Mouse (Mus musculus): ENCODE results near the gene Tjp2.

The Tjp2 gene

DNA sequence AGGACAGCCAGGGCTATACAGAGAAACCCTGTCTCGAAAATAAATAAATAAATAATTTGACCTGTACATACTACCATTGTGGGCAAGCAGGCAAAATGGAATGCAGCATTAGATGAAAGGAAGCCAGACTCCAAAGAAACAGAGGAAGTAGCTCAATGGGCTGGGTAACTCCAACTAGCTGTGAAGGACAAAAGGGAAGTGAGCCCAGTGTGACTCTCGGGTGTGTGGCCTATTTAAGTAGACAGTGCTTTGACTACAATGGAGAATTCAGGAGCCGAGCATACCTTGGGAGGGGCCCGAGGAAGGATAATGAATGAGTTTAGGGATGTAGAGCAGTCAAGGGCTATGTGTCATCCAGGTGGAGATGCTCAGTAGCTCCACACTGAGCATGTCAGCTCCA lies 48.1 kb downstream of the Tjp2 start:
- DNase-seq: no peak

DNA sequence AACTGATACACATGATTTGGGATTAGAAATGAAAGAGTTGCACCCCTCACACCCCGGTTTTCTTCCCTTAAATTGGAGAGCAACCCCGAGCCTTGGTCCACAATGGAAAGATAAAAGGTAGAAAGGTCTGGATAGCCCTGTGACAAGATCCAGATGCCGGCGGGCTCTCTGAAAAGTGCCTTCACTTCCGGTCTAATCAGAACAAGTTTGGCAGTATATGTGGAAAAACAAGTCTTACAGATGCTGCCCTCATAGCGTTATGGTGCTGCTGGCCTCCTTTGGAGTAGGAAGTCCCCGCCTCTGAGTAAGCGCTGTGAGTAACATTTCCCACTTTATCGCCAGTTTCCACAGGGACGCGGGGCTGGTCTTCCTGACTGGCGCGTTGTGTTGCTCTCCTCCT lies 49.9 kb downstream of the Tjp2 start:
- peak; percentile 27 for DNase-seq

DNA sequence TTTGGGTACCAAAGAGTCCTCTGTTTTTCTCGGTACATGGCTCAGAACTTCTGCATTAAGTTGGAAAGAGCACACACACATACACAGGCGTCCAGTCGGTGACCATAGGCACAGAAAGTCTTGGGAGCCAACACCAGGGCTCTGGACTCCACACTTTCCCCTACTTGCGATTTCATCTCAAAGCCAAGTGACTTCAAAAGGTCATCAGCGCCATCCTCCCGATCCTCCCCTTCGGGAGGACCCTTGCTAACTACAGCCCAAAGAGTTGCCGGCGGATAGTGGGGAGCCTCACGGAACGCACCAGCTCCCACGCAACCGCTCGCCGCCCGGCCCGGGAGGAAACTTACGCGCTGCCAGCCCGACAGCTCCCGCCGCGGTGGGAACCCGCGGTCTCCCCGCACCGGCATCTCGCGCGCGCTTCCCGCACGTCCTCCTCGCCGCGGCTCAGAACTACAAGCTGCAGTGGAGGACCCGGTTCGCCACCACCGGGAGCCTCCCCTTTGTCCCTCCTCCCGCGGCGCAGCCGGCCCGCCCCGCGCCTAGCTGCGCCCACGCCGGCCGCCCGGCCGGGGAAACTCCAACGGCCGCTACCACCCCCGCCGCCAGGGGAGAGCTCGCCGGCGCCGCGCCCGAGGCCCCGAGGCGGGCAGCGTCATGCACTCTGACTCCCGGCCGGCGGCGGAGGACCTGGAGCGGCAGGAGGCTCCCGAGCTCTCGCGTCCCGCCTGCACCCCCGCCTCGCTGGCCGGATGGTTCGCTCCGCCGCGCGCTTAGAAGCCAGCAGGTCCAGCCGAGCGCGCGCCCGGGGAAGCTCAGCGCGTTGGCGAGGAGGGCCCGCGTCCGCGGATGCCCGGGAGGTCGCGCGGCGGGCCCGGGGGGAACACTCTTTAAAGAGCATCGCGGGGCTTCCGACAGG lies 51.0 kb downstream of the Tjp2 start:
- peak; percentile 97 for DNase-seq

DNA sequence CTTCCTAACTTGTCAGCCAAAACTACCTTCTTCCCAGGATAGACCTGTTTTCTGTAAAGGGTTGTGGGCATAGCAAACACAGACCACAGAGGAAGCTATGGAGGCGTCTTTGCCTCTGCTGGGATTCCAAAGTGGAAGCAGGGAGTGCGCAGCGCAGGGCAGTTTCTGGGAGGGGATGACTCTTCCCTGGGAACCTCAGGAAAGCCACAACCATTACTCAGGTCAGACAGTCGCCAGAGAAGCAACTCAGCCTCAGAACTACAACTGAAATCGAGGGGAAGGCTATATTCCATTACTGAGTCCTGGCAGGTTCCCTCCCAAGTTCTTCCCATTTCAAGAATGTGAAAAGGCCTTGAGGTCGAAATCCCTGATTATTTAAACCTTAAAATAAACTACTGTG lies 51.8 kb downstream of the Tjp2 start:
- DNase-seq: no peak

DNA sequence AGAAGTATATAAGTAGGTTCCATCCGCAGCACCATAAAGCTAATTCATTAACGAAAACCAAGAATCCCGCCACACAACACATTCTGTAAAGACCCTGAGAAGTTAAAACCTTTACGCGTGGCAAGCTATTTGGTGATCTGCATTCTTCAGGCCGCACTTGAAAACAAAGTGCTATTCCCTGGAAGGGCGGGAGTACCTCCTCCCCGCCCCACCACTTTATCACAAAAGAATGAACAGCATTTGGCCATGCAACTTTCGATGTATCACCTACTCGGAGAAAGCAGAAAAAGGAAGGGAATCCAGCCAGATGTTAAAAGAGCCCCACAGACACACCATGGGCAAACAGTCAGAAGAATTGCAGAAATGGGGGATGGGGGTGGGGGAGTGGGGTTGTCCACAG lies 56.3 kb downstream of the Tjp2 start:
- no peak for DNase-seq

DNA sequence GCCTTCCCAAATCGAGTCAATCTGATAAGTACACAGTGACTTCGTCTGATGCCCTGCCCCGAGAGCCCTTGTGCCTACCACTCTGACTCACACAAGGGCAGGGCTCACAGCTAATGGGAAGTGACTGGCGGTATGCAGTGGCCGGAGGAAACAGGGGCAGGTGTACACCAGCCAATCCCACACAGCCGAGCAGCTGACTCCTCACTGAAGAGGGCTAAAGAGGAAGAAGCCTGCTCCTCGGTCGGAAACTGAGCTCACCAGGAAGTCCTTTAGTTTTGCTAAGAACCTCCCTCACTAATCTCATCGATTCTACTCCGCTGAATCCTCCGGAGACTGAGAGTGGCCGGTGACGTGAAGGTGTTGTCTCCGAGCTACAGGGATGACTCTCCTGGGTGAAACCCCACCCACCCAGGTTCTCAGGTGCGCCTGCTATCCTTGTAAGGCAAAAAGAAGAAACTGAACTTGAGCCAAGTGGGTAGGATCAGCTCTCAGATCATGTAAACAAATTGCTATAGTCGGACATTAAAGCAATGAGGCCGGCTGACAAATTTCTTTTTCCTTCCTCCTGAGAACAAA lies 58.2 kb downstream of the Tjp2 start:
- DNase-seq: peak; percentile 48

DNA sequence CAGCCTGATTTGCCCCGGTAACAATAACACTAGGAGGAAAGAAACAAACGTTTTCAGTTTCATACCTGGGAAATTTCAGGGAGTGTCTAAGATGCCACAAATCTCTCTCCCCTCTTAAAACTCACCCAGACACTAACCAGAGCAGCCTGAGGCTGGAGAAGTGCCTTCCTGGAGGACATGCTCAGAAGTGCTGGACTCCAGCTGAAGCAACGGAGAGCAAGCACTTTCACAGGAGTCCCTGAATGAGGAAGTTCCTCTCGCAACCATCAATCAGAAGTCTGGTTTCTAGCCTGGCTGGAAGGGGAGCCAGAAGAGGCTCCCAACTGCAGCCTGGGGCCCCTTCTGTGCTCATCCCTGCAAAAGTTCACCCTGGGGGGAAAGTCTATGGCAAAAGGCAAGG lies 60.9 kb downstream of the Tjp2 start:
- DNase-seq: no peak

DNA sequence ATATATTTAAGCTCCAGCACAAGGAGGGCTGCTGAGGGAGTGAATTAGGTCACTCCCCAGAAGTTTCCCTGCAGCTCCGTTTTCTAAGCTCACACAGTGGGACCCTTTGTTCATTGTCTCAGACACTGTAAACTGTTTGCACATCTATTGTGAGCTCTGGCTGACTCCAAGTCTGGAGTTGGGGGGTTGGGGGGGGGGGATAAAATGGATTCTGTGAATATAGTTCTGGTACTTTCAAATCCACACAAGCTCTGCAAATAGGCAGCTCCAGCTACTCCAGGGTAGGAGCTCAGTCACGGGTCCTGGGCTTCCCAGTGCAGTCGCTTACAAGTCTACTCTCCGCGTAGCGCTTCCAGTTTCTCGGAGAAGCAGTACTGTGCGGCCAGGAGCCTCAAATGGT lies 64.4 kb downstream of the Tjp2 start:
- DNase-seq: no peak

DNA sequence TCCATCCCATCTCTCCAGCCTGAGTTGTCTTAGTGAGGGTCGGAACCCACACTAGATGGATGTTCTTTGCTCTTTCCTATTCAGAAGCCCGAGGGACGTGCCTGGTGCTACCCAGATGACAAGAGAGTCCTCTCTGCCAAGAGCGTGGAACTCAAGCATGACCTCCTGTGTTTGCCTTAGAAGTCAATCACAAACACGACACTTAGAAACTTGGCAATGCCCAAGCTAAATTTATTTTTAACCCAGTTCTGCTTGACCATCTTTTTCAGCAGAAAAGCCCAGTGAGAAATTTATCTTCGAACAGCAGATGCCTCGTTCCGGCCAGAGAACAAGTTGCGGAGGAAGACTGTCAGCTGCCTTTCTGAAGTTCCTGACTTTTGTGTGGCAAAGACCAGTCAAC lies 65.1 kb downstream of the Tjp2 start:
- peak; percentile 85 for DNase-seq

DNA sequence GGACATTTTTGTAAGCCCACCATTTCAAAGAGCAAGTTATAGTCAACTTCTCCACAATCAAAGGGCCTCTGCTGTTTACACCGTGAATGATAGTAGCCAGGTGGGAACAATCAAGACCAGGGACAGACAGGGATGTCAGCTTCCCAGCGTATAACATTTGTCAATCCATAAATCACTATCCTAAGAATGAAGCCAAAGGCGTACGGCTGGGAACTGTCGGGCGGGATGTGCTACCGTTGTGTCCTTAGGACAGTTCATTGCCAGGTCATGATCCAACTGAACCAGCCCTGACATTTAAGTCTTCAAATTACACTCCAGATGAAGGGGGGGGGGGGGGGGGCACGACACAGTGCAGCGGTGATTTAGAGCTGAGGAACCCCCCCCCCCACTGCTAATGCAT lies 65.5 kb downstream of the Tjp2 start:
- no peak for DNase-seq

DNA sequence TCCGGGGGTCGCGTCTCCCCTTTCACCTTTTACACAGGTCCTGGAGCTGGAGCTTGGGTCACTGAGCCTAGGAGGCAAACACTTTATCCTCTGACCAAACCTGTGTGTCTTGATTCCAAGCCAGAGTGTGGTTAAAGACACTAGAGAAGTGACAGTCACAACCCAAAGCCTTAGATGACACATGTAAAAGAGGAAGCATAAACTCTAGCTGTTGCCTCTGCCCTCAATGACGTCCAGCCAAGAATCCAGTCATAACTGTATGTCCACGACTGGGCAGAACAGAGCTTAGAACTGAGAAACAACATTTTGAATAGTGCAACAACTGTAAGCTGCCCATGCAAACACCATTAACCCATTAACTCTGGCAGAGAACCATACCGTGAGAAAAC lies 68.8 kb downstream of the Tjp2 start:
- DNase-seq: peak; percentile 43

DNA sequence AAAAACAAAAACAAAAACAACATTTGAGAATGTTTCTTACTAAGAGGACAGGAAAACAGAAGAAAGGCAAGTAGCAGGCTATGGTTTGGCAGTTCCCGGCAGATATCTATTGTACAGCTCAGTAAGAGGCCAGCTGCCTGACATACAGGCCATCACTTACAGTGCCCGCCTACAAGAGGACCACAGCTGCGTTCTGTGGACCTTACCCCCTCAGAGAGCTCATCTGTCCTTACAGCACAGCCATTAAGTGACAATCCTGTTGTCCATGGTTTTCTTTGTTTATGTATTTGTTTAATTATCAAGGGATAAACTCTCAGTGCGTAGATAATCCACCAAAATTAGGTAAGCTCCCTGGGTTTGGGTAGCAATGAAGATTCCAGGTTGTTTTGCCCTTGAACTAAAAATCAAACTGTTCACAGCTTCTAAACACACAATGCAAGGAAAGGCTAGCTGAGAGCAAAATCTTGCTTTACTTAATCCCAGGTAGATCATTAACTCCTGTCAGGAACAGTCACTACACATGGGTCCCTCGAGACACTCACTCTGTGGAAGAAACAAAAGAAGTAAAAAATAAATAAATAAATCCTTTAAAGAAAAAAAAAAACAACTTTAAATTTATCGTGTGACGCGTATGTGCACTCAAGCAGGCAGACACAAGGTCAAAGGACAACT lies 69.3 kb downstream of the Tjp2 start:
- peak; percentile 50 for DNase-seq

DNA sequence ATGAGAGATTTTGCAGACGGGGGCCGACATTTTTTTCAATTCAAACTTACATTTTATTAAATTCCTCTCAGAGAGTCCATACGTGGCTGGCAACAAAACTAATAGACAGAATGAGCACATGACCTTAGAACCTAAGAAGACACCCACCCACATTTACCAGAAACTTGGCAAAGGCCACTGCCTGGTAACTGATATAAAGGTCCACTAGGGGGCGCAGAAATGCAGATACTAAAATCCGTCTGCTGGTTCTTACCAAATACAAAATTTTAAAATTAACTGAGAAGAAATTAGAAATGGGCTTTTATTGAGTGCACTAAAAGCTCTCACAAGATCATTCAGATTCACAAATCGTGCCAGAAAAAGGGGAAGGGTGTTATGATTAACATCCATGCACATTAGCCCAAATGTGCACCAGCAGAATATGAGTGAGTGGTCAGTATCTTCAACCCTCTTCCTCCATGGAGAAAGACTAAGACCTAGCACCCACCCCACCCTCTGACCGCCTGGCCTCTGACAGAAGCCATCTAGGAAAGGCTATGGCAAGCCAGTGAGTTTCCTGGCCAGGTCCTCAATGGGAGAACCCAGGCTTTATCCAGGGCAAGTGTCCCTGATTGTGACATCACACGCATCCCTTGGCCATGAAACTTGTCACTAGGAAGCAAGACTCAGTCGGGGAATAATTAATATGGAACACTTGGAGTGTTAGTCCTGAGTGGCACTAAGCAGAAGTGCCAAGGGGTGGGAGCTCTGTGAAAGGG lies 71.4 kb downstream of the Tjp2 start:
- DNase-seq: peak; percentile 64

DNA sequence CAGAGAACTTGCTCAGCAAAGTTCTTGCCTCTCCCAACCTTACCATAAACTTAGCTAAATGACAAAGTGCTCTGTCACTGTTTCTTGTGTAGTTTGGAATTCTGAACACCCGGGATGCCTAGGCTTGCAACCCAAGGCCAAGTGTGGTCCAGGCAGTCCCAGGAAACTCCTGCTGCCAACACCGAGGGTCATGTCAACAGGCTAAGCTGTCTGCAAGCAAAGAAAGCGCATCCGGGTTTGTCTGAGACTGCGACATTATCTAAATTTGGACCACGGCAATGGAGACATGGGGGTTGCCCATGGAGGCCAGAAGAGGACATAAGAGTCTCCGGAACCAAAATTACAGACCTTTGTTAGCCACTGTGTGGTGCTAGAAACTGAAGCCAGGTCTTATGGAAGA lies 80.8 kb downstream of the Tjp2 start:
- DNase-seq: no peak

DNA sequence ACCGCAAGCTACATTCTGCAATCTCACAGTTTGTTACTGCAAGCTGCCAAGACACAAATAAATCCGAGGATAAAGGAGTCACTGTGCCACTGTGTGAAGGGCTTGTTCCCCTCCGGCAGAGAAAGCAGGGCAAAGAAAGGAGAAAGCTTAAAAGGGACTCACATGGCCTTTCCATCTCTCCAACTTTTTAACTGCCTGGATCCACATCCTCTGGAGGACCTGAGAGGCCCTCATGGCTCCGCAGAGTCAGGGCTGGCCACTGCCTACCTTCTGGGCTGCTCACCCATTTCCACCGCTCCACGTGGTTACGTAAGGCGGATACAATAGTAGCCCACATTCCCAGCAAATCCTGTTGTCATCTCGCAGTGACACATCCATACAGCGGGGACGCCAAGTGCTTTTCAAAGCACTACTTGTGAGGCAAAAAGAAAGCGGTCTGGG lies 82.2 kb downstream of the Tjp2 start:
- no peak for DNase-seq

DNA sequence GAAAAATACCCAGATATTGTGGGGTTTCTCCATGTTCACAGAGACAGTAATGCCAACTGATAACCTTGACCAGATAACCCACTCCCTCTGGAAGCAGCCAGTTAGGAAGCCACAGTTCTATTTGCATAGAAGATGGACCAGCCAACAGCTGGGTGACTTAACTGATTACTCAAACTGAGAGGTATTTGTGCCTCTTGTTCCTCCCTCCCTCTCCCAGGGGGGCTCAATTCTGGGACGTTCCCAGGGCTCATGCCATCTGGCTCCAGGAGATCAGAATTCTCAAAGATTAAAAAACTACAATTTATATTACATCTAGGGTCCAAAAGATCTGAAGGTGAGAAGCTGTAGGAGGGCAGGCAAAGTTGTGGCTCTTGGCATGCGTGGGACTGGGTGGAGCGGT lies 84.5 kb downstream of the Tjp2 start:
- DNase-seq: no peak

DNA sequence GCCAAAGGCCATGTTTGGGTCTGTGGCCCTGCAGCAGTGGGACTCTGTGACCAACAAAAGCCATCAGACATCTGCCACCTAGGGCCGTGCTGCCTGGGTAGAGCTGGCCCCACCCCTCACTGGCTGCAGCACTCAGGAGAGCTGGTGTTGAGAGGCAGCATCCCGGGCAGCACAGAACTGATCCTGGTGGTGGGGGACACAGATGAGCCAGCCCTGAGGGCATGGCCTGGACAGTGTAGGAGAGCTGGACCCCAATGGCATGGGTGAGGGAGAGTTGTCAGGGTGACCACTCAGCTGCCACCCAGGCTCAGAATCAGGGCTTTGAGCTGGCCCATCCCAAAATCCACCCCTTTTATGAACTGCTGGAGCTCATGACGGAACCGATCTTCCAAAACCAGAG lies 87.4 kb downstream of the Tjp2 start:
- no peak for DNase-seq

DNA sequence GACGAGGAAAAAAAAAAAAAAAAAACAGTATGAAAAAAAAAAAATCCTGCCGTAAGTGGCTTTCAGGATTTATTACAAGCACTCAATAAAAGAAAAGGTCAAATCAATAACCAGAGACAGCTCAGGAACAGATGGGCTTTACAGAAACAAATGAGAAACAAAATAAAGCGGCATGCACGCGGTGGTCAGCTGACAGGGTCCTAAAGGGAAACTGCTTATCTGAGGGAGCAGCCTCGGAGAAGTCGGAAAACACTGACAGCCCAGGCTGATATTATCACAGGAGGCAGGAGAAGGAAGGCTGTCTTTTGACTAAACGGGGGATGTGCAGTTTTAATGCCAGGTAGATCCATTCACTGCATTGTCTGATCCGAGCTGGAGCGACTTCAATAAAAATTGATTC lies 89.8 kb downstream of the Tjp2 start:
- no peak for DNase-seq

DNA sequence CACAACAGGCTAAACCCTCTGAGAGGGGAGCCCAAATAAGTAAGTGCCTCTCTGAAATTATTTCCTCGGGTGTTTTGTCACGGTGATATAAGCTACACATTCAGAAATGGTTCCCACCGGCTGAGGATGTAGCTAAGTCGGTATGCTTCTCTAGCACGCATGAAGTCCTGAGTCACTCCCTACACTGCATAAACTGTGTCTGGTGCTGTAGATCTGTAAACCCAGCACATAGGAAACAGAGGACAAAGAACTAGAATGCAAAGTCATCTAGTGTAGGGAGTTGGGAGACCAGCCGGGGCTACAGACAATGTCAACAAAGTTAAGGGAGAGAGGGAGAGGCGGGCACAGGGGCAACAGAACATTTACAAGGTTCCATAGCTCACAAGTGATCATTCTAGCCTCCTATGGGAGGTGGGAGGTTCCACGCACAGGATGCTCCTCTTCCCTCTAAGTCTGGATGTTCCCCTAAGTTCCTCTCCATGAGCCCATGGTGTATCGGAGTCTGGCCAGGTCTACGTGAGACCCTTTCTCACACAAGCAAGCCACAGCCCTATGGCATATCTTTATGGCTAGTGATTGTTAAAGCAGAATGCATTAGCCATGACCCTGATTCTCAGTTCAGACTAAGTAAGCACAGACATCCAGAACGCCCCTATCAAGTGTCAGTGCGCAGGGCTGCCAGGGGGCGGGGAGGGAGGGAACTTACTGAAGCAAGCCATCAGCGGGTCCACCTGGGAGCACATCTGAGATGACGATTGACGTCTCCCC lies 90.5 kb downstream of the Tjp2 start:
- DNase-seq: no peak

DNA sequence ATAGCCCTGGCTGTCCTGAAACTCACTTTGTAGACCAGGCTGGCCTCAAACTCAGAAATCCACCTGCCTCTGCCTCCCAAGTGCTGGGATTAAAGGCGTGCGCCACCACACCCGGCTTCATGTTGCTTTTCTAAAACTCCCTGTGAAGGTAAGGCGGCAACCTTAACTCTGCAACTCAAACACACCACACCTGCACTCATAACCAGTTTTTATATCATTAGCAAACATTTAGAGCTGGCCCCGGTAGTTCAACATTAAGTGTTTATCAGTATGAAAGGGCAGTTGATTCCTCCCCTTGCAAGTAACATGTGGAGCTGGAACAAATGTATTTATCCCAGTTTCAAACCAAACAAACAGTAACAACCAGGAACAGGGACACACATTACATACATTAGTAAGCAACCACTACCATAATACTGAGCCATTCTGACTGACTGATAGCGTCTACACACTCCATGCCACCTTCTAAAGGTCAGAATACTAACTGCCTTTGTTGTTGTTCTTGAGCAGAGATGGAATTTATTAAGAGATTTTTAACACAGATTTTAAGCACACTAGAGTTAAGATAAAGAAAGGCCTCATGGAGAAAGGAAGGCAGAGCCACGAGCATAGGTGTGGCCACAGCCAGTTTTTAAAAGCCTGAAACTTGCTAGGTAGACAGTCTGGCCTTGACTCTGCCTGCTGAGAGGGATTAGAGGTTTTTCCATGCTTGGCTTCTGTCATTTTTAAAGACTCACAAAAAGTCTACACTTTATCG lies 101.1 kb downstream of the Tjp2 start:
- DNase-seq: no peak

DNA sequence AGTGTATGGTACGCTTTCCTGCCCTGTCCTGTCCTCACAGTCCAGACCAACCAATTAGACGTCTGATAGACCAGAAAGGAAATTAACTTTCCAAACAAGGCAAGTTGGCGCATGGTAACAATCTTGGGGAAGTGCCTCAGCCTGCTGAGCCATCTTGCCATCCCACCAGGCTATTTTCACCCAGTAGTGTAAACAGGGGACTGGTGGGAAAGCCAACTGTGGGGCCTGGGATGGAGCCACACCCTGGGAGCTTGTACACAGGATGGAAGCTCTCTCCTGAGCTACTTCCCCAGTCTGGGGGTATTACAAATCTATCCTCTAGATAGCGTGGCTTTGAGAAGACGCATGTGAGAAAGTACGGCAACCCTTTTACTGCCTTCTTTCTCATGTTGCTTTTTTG lies 101.7 kb downstream of the Tjp2 start:
- no peak for DNase-seq

DNA sequence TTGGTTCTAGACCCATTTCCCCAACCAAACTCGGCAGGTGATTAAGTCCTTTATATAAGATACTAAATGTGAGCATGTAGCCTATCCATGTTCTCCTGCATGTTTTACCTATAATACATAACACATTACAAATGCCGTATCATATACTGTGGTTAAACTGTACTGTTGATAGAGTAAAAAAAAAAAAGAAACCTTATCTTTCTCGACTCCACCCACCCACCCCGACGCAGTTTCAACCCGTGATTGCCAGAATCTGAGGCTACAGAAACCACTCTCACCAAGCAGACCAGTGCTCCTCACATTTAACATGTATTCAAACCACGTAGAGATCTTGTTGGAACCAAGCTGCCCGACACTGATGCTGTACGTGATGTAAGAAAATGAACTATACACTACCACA lies 102.2 kb downstream of the Tjp2 start:
- no peak for DNase-seq
